Mouse (Mus musculus): ENCODE results near the gene Aebp2. TPM values are rescaled to one million over a fixed set of nuclear protein-coding genes. Genes with fewer than 3 reads are reported as not detected.
"Not testable (repeated sequence)": the region's sequence is repeated elsewhere in the genome, so short reads cannot be mapped to it uniquely, and the experiment has no call there.

Aebp2 gene
- polyA plus RNA-seq, 1 experiment from 2014 or later = 9.2 TPM

GRCm38 (mm10) chr6:140597381-140598329 lies 24.8 kb upstream of the Aebp2 start:
- Histone ChIP-seq H3K27ac (no peak overlapping the region), H3K4me1 (no peaks in the 10 kb centered on the region), H3K27me3 (ENCODE audit: low read depth, poor library complexity, severe bottlenecking) (no peaks in the 10 kb centered on the region), H3K4me3 (no peak overlapping the region), H3K9me3 (replicated peaks) (no peaks in the 10 kb centered on the region), H3K36me3 (peaks cover 62% of the 10 kb centered on the region)
- 93% methylated on average over 15 of the region's 15 CpGs for WGBS
- no peak for DNase-seq (ENCODE audit: low spot score)

GRCm38 (mm10) chr6:140598516-140598915 lies 23.9 kb upstream of the Aebp2 start:
- DNase-seq (ENCODE audit: low spot score) = no peak
- Histone ChIP-seq H3K9me3 (replicated peaks) (no peaks in the 10 kb centered on the region), H3K27ac (no peak overlapping the region), H3K36me3 (peaks cover 54% of the 10 kb centered on the region), H3K27me3 (ENCODE audit: low read depth, poor library complexity, severe bottlenecking) (no peaks in the 10 kb centered on the region), H3K4me3 (no peak overlapping the region), H3K4me1 (peaks cover 8% of the 10 kb centered on the region)
- 94% methylated on average over 9 of the region's 9 CpGs for WGBS

GRCm38 (mm10) chr6:140599337-140599736 lies 23.1 kb upstream of the Aebp2 start:
- Histone ChIP-seq H3K9me3 (replicated peaks) (no peaks in the 10 kb centered on the region), H3K4me3 (no peak overlapping the region), H3K27ac (no peak overlapping the region), H3K36me3 (peaks cover 46% of the 10 kb centered on the region), H3K4me1 (peaks cover 13% of the 10 kb centered on the region), H3K27me3 (ENCODE audit: low read depth, poor library complexity, severe bottlenecking) (no peaks in the 10 kb centered on the region)
- DNase-seq (ENCODE audit: low spot score) = no peak
- 94% methylated on average over 5 of the region's 5 CpGs for WGBS

DNA sequence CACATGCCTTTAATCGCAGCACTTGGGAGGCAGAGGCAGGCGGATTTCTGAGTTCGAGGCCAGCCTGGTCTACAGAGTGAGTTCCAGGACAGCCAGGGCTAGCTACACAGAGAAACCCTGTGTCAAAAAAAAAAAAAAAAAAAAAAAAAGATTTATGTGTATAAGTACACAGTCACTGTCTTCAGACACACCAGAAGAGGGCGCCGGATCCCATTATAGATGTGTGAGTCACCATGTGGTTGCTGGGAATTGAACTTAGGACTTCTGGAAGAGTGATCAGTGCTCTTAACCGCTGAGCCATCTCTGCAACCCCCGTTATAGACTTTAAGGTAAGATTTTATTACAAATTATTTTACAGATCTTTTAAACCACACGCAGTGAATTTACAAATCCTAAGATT lies 21.8 kb upstream of the Aebp2 start:
- H3K27ac ChIP-seq; DNase-seq (ENCODE audit: low spot score); H3K27me3 ChIP-seq (ENCODE audit: low read depth, poor library complexity, severe bottlenecking); H3K9me3 ChIP-seq (replicated peaks); H3K4me3 ChIP-seq: not testable (repeated sequence)
- Histone ChIP-seq H3K36me3 (peaks cover 34% of the 10 kb centered on the region), H3K4me1 (peaks cover 13% of the 10 kb centered on the region)
- 95% methylated on average over 8 of the region's 8 CpGs for WGBS

GRCm38 (mm10) chr6:140601175-140601574 lies 21.3 kb upstream of the Aebp2 start:
- no peaks in the 10 kb centered on the region for H3K27me3 ChIP-seq (ENCODE audit: low read depth, poor library complexity, severe bottlenecking)
- no peak overlapping the region for H3K4me3 ChIP-seq
- DNase-seq (ENCODE audit: low spot score) = no peak
- H3K4me1 ChIP-seq = peaks cover 13% of the 10 kb centered on the region
- H3K27ac ChIP-seq = no peak overlapping the region
- H3K9me3 ChIP-seq (replicated peaks) = no peaks in the 10 kb centered on the region
- peaks cover 29% of the 10 kb centered on the region for H3K36me3 ChIP-seq
- WGBS = 93% methylated on average over 4 of the region's 4 CpGs

DNA sequence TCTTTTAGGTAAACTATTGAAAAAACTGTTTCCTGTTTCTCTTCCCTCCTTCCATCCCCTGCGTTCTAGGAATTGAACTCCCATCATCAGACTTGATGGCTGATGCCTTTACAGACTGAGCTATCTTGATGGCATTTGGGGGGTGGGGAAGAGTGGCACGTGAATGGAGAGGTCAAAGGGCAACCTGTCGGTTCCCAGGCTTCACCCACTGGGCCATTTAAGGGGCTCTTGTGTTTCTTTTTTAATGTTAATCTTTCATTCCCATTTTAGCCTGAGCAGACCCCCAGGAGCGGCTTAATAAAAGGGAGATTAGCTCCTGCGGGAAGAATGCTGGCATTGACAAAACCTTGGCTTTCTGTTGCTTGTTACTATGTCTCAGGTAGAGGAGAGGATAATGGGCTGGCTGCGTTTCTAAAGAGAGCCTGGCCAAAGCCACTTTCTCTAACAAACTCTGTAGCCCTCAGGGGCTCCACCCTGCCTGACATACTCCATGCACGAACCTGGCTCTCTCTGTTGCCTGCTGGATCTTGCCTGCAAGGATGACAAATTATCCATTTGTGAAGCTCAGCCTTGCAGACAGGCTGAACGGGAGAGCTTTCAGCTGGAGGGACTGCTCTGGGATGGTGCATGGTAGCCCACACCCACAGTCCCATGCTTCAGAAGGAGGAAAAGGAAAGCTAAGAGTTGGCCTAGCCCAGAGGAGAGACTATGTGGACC lies 19.1 kb upstream of the Aebp2 start:
- no peaks in the 10 kb centered on the region for H3K27me3 ChIP-seq (ENCODE audit: low read depth, poor library complexity, severe bottlenecking)
- peaks cover 7% of the 10 kb centered on the region; the same call in 1 of the 2 replicates for H3K36me3 ChIP-seq
- WGBS = 25% methylated on average over 8 of the region's 8 CpGs
- no peak for DNase-seq (ENCODE audit: low spot score)
- no peak overlapping the region for H3K4me3 ChIP-seq
- no peak overlapping the region for H3K27ac ChIP-seq
- peaks cover 13% of the 10 kb centered on the region for H3K4me1 ChIP-seq
- no peaks in the 10 kb centered on the region for H3K9me3 ChIP-seq (replicated peaks)

DNA sequence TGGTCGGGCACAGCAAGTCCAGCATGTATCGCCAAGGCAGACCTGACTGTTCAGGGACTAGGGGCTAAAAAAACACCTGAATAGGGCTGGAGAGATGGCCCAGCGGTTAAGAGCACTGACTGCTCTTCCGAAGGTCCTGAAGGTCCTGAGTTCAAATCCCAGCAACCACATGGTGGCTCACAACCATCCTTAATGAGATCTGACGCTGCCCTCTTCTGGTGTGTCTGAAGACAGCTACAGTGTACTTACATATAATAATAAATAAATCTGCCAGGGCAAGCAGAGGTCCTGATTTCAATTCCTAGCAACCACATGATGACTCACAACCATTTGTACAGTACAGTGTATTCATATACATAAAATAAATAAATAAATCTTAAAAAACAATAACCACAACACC lies 17.3 kb upstream of the Aebp2 start:
- H3K4me3 ChIP-seq; DNase-seq (ENCODE audit: low spot score); H3K27ac ChIP-seq; H3K9me3 ChIP-seq (replicated peaks); H3K27me3 ChIP-seq (ENCODE audit: low read depth, poor library complexity, severe bottlenecking); H3K36me3 ChIP-seq: not testable (repeated sequence)
- peaks cover 13% of the 10 kb centered on the region for H3K4me1 ChIP-seq
- WGBS = 91% methylated on average over 5 of the region's 5 CpGs

DNA sequence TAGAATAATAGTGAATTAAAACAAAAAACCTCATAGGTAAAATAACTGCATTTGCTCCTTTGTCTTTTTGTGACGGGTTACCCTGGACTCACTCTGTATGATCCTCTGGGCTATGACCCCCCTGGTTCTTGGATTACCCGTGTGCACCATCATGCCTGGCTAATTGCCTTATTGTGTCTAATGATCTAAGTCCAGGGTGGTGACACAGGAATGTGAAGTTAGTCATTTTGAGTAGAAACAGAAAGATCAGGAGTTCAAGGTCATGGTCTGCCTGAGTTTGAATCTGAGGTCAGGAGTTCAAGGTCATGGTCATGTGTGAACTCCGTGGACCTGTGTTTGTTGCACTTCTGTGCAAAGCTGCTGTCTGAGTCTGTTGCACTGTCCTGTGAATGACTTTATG lies 16.7 kb upstream of the Aebp2 start:
- Histone ChIP-seq H3K36me3 (no peaks in the 10 kb centered on the region), H3K27ac (no peak overlapping the region), H3K4me1 (peaks cover 13% of the 10 kb centered on the region), H3K9me3 (replicated peaks) (no peaks in the 10 kb centered on the region), H3K27me3 (ENCODE audit: low read depth, poor library complexity, severe bottlenecking) (no peaks in the 10 kb centered on the region), H3K4me3 (no peak overlapping the region)
- no peak for DNase-seq (ENCODE audit: low spot score)
- 68% methylated on average over 3 of the region's 3 CpGs for WGBS

- H3K27me3 ChIP-seq (ENCODE audit: low read depth, poor library complexity, severe bottlenecking) = no peaks in the 10 kb centered on the region
- no peak overlapping the region for H3K4me3 ChIP-seq
- no peak for DNase-seq (ENCODE audit: low spot score)
- H3K4me1 ChIP-seq = peaks cover 13% of the 10 kb centered on the region
- H3K27ac ChIP-seq = no peak overlapping the region
- no peaks in the 10 kb centered on the region for H3K36me3 ChIP-seq
- no peaks in the 10 kb centered on the region for H3K9me3 ChIP-seq (replicated peaks)
- WGBS = 54% methylated on average over 10 of the region's 10 CpGs
Observed at GRCm38 (mm10) chr6:140606534-140606933, 15.9 kb upstream of the Aebp2 start.

DNA sequence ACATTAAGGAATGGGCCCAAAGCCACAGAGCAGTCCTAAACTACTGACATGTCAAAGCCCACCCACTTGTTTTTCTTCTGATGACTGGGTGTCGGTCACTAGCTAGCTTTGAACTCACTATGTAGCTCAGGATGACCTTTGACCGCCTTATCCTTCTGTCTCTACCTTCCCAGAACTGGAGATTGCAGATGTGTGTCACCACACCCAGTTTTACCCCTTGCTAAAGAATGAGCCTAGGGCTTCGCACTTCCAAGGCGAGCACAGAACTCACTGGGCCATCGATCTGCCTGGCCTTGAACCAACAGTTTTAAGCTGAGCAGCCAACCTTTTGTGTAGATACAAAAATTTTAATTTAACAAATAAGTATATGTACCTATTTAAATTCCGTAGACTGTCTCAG lies 13.8 kb upstream of the Aebp2 start:
- DNase-seq (ENCODE audit: low spot score) = no peak
- H3K27ac ChIP-seq = no peak overlapping the region
- H3K9me3 ChIP-seq (replicated peaks) = no peaks in the 10 kb centered on the region
- no peaks in the 10 kb centered on the region for H3K36me3 ChIP-seq
- 90% methylated on average over 6 of the region's 6 CpGs for WGBS
- H3K4me1 ChIP-seq = peaks cover 3% of the 10 kb centered on the region; the same call in 1 of the 2 replicates
- no peak overlapping the region for H3K4me3 ChIP-seq
- no peaks in the 10 kb centered on the region for H3K27me3 ChIP-seq (ENCODE audit: low read depth, poor library complexity, severe bottlenecking)

DNA sequence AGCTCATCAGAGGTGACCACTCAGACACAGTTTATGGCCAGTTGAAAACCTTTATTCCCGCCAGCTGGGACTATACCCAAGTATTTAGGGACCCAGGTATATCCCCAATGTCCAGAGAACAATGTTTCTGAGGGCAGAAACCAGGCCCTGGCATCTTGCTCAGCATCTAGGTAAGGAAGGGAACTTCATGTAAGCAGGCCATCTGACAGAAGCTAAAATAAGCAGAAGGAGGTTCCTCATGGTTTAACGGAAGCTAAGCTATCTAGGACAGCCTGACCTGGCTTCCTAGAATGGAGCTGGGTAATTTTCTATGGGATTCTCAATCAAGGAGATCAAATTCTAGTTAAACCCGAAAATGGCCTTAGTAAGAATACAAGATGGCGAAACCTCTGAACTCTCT lies 12.9 kb upstream of the Aebp2 start:
- H3K27ac ChIP-seq = no peak overlapping the region
- DNase-seq (ENCODE audit: low spot score) = no peak
- H3K9me3 ChIP-seq (replicated peaks) = no peaks in the 10 kb centered on the region
- 82% methylated on average over 4 of the region's 4 CpGs for WGBS
- no peaks in the 10 kb centered on the region for H3K36me3 ChIP-seq
- H3K27me3 ChIP-seq (ENCODE audit: low read depth, poor library complexity, severe bottlenecking) = no peaks in the 10 kb centered on the region
- H3K4me1 ChIP-seq = no peaks in the 10 kb centered on the region
- no peak overlapping the region for H3K4me3 ChIP-seq

DNA sequence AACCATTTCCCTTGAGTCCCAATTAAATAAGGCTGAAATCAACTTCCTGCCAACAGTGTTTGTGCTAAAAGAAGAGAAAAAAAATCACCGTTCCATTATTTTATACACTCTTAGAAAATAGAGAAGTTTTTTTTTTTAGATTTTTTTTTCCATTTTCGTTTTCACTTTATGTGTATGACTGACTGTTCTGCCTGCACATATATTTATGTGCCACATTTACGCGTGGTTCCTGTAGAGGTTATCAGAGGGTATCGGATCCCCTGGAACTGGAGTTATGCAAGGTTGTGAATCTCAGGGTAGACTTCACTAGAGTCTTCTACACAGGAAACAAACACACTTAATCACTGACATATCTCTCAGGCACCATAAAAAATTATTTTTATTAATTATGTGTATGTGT lies 12.3 kb upstream of the Aebp2 start:
- H3K27me3 ChIP-seq (ENCODE audit: low read depth, poor library complexity, severe bottlenecking) = no peaks in the 10 kb centered on the region

GRCm38 (mm10) chr6:140611282-140611681 lies 11.2 kb upstream of the Aebp2 start:
- no peaks in the 10 kb centered on the region for H3K4me1 ChIP-seq
- WGBS = 90% methylated on average over 4 of the region's 4 CpGs
- H3K27me3 ChIP-seq (ENCODE audit: low read depth, poor library complexity, severe bottlenecking) = no peaks in the 10 kb centered on the region
- no peak overlapping the region for H3K4me3 ChIP-seq
- H3K27ac ChIP-seq = no peak overlapping the region
- no peaks in the 10 kb centered on the region for H3K36me3 ChIP-seq
- H3K9me3 ChIP-seq (replicated peaks) = no peaks in the 10 kb centered on the region
- DNase-seq (ENCODE audit: low spot score) = no peak

More for the DNA sequence above, 12.3 kb upstream of the Aebp2 start:
- WGBS = 94% methylated on average over 5 of the region's 5 CpGs
- no peaks in the 10 kb centered on the region for H3K4me1 ChIP-seq
- H3K4me3 ChIP-seq = no peak overlapping the region
- no peak for DNase-seq (ENCODE audit: low spot score)
- no peaks in the 10 kb centered on the region for H3K36me3 ChIP-seq
- H3K27ac ChIP-seq = no peak overlapping the region
- H3K9me3 ChIP-seq (replicated peaks) = no peaks in the 10 kb centered on the region

Data from limb, embryonic 10.5 days (tissue).